Mouse (Mus musculus) liver, embryonic 14.5 days (tissue): Measurements from ENCODE around the gene Plcd1.

Experiments
- CTCF ChIP-seq: IDR thresholded peaks from 2 replicates; pipeline ENCODE4 v1.5.1; 2016; ENCODE audit warnings: antibody characterized with exemption, low read depth, control low read depth
- EP300 ChIP-seq: IDR thresholded peaks from 2 replicates; pipeline ENCODE4 v1.6.1; 2016; ENCODE audit warnings: antibody characterized with exemption, low read depth

DNA sequence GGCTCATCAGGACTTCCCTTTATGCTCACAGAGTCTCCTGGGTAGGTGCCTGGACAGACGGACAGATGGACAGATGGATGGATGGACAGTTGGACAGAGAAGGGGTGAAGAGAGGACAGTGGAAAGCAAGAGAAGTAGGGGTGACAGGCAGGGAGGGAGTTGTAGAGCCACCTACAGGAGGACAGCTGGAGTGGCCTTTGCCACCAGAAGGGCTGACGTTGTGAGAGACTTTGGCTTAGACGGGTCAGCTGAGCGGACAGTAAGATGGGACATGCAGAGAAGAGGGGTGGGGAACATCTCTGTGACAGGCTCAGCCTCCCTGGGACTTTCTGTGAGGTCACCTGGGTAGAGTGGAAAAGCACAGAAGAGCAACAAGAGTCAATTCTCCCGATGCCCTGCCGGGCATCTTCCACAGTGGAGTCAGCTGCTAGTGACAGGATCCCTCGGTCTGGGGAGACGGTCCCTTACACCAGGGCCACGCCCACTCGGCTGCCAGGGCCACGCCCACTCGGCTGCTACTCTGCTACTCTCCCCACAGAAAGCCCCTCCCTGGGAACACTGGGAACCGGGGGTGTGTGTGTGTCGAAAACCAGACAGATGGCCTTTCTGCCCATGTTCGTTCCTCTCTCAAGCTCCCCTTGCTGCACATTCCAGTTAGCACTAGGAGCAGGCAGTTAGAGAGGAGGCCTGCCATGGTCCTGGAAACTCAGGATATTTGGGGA, 7.0 kb upstream of the Plcd1 start:
- TF ChIP-seq CTCF: 0 out of 2 replicates have a peak, but pooled peaks have one; percentile 5
- TF ChIP-seq EP300: no peak
